Mouse (Mus musculus) stomach, postnatal 0 days (tissue): ENCODE measurements around the gene Eif6. TPM values are rescaled to one million over a fixed set of nuclear protein-coding genes. Genes with fewer than 3 reads are reported as not detected.

Experiments used
- ATAC-seq: fragments of 200-750 bp; cut with Nextera tagmentation; 2 replicates; pipeline ENCODE4 v1.8.0; 2017; ENCODE audit not compliant: low FRiP score, low TSS enrichment
- DNase-seq: peaks from one replicate; pipeline ENCODE4 v3.0.0-alpha.2; 2016; ENCODE audit warnings: low spot score
- H3K27ac ChIP-seq: fragments of 300-500 bp; sonication (generic); replicated peaks from 2 replicates; pipeline ENCODE4 v1.5.1; 2014; ENCODE audit warnings: mild to moderate bottlenecking, control low read depth
- H3K27me3 ChIP-seq: fragments of 300-500 bp; sonication (generic); 2 replicates; pipeline ENCODE4 v1.6.1; 2014; ENCODE audit warnings: low read length; ENCODE audit not compliant: control insufficient read depth, insufficient read depth
- H3K36me3 ChIP-seq: fragments of 300-500 bp; sonication (generic); 2 replicates; pipeline ENCODE4 v1.6.1; 2014; ENCODE audit warnings: low read length, mixed read lengths; ENCODE audit not compliant: control insufficient read depth, insufficient read depth
- H3K4me1 ChIP-seq: fragments of 300-500 bp; sonication (generic); replicated peaks from 2 replicates; pipeline ENCODE4 v1.6.1; 2014; ENCODE audit warnings: antibody characterized with exemption; ENCODE audit not compliant: control insufficient read depth, insufficient read depth
- H3K4me2 ChIP-seq: fragments of 300-500 bp; sonication (generic); replicated peaks from 2 replicates; pipeline ENCODE4 v1.6.1; 2014; ENCODE audit warnings: low read depth, mild to moderate bottlenecking, control low read depth, moderate library complexity
- H3K4me3 ChIP-seq: fragments of 300-500 bp; sonication (generic); 2 replicates; pipeline ENCODE4 v1.5.1; 2014; ENCODE audit warnings: low read depth, low read length, control low read depth
- H3K9ac ChIP-seq: fragments of 300-500 bp; sonication (generic); 2 replicates; pipeline ENCODE4 v1.6.1; 2014; ENCODE audit warnings: mild to moderate bottlenecking, low read length, control low read depth, mixed read lengths
- H3K9me3 ChIP-seq: fragments of 300-500 bp; sonication (generic); 2 replicates; pipeline ENCODE4 v1.6.1; 2016; ENCODE audit warnings: low read length; ENCODE audit not compliant: control insufficient read depth
- CTCF ChIP-seq: IDR thresholded peaks from 2 replicates; pipeline ENCODE4 v1.5.1; 2016; ENCODE audit warnings: antibody characterized with exemption, low read depth, mild to moderate bottlenecking, moderate library complexity
- EP300 ChIP-seq: optimal IDR thresholded peaks from 2 replicates; pipeline ENCODE3; 2016; ENCODE audit warnings: antibody characterized with exemption
- WGBS: fragments of 180-500 bp; shearing (Covaris S2); extraction: QIAGEN DNeasy Blood & Tissue Kit; methylation state at CpG from one replicate; pipeline ENCODE4 v1.1.7; 2014; 5-methylcytosine and 5-hydroxymethylcytosine counted together
- polyA plus RNA-seq: library from polyadenylated mRNA; unstranded; fragments of >200 nt; fragmentation: Nextera tagmentation; extraction: Ambion mirVana; gene quantifications from 2 replicates; pipeline ENCODE4 v1.2.1, GENCODE M21; 2015

Eif6 gene
- polyA plus RNA-seq, 1 experiment from 2014 or later: 310 TPM

DNA sequence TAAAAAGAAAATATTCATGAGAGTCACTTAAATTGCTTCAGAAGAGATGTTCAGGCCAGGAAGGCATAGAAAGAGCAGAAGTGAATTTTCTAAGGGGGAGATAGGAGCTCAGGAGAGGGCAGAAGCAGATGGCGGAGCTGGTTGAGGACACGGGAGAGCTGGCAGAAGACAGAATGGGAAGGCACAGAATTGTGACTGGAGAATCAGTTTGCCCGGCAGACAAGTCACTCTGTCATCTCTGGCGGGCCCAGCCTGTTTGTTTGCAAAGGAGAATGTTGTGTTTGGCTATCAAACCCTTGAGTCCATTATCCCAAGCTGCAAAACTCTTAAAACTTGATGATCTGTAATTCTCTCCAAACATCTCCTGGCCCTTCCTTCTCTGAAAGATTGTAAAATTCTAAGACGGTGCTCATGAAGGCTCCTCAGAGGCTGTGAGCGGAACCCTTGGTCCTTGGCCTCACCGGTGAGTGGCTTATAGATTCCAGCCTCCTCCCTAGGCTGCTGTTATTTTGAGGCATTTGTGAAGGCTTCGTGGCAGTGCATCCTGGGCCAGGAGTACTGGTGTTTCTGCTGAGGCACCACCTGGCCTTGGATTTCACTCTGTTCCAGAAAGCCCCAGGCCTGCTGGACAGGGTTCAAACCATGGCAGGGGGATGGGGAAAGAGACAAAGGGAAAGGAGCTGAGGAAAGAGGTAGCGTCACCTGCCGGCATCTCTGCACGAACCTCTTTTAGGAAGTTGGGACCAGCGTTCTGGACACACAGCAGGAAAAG is 31.9 kb downstream of the Eif6 start:
- Histone ChIP-seq H3K27ac (no peak overlapping the region), H3K4me1 (no peaks in the 10 kb centered on the region), H3K9me3 (no peaks in the 10 kb centered on the region), H3K4me2 (no peak overlapping the region), H3K4me3 (no peak overlapping the region), H3K27me3 (no peaks in the 10 kb centered on the region), H3K36me3 (no peaks in the 10 kb centered on the region), H3K9ac (no peak overlapping the region)
- TF ChIP-seq EP300 (no peak), CTCF (no peak)
- DNase-seq (no peak), ATAC-seq (no peak)
- WGBS: 81% methylated on average over 12 of the region's 12 CpGs

DNA sequence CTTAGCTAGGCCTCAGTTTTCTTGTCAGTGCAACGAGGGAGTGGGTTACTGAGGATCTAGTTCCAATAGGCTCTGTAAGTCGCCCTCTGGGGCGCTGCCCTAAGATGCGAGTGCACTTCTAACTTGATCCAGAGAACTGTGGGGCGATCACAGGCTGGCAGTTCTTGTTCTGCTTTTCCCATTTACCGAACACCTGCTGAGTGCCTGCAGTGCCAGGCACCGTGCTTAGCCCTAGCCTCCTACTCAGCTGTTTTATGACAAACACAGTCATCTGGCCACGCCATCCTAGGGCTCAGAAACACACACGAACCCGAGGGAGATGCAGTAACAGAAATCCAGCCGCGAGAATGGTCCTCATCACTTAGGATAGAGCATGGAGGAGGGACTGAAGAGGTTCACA is 33.8 kb downstream of the Eif6 start:
- DNase-seq: no peak
- no peaks in the 10 kb centered on the region for H3K36me3 ChIP-seq
- H3K4me3 ChIP-seq: no peak overlapping the region
- TF ChIP-seq EP300: no peak
- TF ChIP-seq CTCF: no peak
- no peak overlapping the region for H3K4me2 ChIP-seq
- H3K9me3 ChIP-seq: no peaks in the 10 kb centered on the region
- H3K27ac ChIP-seq: no peak overlapping the region
- no peak for ATAC-seq
- H3K9ac ChIP-seq: no peak overlapping the region
- no peaks in the 10 kb centered on the region for H3K27me3 ChIP-seq
- no peaks in the 10 kb centered on the region for H3K4me1 ChIP-seq
- WGBS: 34% methylated on average over 12 of the region's 12 CpGs

DNA sequence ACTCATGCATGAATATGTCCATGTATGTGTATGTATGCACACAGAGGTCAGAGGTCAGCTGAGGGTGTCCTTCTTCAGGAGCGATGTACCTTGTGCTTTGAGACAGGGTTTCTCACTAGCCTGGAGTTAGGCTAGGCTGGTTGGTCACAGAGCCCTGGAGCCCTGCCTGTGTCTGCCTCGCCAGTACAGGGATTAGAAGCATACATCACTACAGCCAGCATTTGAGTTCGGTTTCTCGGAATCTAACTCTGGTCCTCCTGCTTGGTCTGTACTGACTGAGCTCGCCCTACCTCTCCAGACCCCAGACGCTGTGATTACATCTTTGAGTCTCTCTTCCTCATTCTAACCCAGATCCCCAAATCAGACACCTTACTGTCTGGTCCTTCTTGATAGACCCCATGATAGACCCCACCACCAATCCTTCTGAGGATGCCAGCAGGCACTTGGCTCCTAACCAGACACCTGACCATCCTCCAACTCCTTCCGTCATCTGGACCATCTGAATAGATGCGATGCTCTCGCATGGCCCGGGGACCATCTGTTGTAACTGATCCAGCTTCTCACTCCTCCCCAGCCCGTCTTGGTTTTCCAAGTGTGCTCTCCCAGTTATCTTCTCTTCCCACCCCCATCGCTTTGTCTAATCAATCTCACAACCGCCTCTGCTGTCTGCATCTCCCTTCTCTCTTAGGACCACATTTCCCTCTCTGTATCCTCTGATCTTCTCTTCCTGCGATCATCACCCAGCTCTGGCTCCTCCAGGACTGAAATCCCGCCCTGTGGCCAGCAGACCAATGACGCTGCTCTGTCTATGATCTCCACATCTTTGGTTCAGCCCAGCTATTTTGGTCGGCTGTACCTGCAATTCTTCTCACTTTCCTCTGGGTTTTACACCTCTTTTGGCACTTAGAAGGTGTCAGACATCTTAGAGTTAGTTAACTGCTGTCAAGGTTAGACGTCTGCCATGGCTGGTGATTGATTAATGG is 38.5 kb downstream of the Eif6 start:
- Histone ChIP-seq H3K36me3 (no peaks in the 10 kb centered on the region), H3K4me3 (no peak overlapping the region), H3K27ac (no peak overlapping the region), H3K9ac (no peak overlapping the region), H3K4me1 (no peaks in the 10 kb centered on the region), H3K9me3 (no peaks in the 10 kb centered on the region), H3K4me2 (no peak overlapping the region), H3K27me3 (no peaks in the 10 kb centered on the region)
- DNase-seq: no peak
- ATAC-seq: no peak
- 62% methylated on average over 18 of the region's 18 CpGs for WGBS
- TF ChIP-seq CTCF (no peak), EP300 (no peak)

DNA sequence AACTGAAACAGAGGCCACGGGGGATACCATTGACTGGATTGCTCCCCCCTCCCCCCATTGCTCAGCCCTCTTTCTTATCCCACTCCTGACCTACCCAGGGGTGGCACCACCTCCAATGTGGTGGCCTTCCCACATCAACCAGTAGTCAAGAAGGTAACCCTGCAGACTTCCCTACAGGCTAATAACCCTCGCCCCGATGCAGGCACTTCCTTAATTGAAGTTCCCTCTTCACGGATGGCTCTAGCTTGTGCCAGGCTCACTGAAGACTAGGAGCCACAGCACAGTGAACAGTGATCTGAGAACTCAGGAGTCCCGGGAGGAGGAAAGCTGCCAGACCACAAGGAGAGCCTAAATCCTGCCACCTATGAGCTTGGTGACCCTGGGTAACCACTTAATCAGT is 39.8 kb downstream of the Eif6 start:
- Histone ChIP-seq H3K9me3 (no peaks in the 10 kb centered on the region), H3K4me3 (no peak overlapping the region), H3K9ac (no peak overlapping the region), H3K27me3 (no peaks in the 10 kb centered on the region), H3K4me2 (no peak overlapping the region), H3K4me1 (no peaks in the 10 kb centered on the region), H3K27ac (no peak overlapping the region), H3K36me3 (no peaks in the 10 kb centered on the region)
- WGBS: 64% methylated on average over 5 of the region's 5 CpGs
- TF ChIP-seq CTCF: no peak
- TF ChIP-seq EP300: no peak
- DNase-seq (no peak), ATAC-seq (no peak)

DNA sequence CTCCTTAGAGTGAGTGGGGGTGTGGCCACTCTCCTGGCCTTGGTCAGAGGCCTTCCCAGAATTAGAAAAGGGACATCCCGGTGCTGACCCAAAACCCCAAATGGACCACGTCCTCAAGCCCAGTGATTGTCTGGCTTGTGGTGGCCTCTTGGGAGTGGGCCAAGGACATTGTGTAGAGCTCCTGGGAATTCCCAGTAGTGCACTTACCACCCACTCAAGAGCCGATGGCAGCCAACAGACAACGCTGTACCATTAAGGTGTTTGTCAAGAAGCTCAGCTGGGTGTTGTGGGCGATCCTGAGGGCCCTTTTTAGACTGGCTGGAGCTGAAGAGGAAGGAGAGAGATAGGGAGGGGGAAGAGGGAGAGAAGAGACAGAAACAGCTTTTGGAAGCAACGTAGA is 42.2 kb downstream of the Eif6 start:
- WGBS: 75% methylated on average over 6 of the region's 6 CpGs
- TF ChIP-seq EP300: no peak
- no peak for DNase-seq

DNA sequence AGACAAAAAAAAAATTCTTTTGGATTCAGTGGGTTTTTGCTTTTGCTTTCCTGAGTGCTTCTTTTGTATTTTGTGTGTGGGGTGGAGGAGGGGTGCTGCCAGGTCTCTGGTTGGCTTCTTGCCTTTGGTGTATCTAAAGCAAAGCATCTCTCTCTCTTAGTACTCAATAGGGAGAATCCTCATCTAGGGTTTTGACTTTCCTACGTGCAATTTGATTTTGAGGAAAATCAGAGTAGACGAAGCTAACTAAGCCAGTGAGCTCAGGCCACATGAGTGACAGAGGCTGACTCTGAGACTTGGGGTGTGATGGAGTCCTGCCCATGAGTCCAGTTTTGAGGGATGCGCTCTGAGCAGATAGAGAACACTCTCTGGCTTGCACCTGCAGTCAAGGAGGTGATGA is 47.2 kb downstream of the Eif6 start:
- WGBS: 87% methylated on average over 3 of the region's 3 CpGs
- Histone ChIP-seq H3K9ac (no peak overlapping the region), H3K4me3 (no peak overlapping the region), H3K27me3 (peaks cover 5% of the 10 kb centered on the region; the same call in 1 of the 2 replicates), H3K4me2 (no peak overlapping the region), H3K36me3 (no peaks in the 10 kb centered on the region), H3K4me1 (no peaks in the 10 kb centered on the region), H3K9me3 (no peaks in the 10 kb centered on the region), H3K27ac (no peak overlapping the region)
- ATAC-seq (no peak), DNase-seq (no peak)
- no peak for TF ChIP-seq CTCF
- no peak for TF ChIP-seq EP300

More for the DNA sequence above, 42.2 kb downstream of the Eif6 start:
- no peak overlapping the region for H3K9ac ChIP-seq
- no peaks in the 10 kb centered on the region for H3K27me3 ChIP-seq
- no peak for ATAC-seq
- H3K36me3 ChIP-seq: no peaks in the 10 kb centered on the region
- H3K9me3 ChIP-seq: no peaks in the 10 kb centered on the region
- H3K4me3 ChIP-seq: no peak overlapping the region
- H3K27ac ChIP-seq: no peak overlapping the region
- no peak overlapping the region for H3K4me2 ChIP-seq
- H3K4me1 ChIP-seq: no peaks in the 10 kb centered on the region
